Mouse (Mus musculus) heart, postnatal 14 days (tissue): Measurements from ENCODE around the gene Nucks1. TPM values are rescaled to one million over a fixed set of nuclear protein-coding genes. Genes with fewer than 3 reads are reported as not detected.
"Not testable (repeated sequence)": the region's sequence is repeated elsewhere in the genome, so short reads cannot be mapped to it uniquely, and the experiment has no call there.

Experiments used
- DNase-seq, 2 experiments: peaks; one replicate each; pipeline ENCODE4 v3.0.0; 2021 to 2022
- intact Hi-C: fragments of 180-260 bp; cut with DNase I; formaldehyde crosslinking; loops from one replicate; pipeline ENCODE4 v1.15.1; 2025
- long read RNA-seq, 2 experiments: library from polyadenylated mRNA; stranded (forward); transcript quantifications; one replicate each; pipeline ENCODE4 v2.0.0; 2021
- total RNA-seq, 2 experiments: library from RNA; stranded (reverse); gene quantifications; 2 replicates each; pipeline ENCODE4 v1.2.3; 2021

Gene Nucks1
- 10 to 100 TPM; 60.8 to 63.9 TPM for total RNA-seq
- long read RNA-seq, experiment 1, full-length matches to known transcripts: 13 of 19 reads
- long read RNA-seq, experiment 1, partial matches to known transcripts: 1 of 19 reads
- long read RNA-seq, experiment 1, other reads (novel, unspliced or antisense): 5 of 19 reads
- long read RNA-seq, experiment 2, full-length matches to known transcripts: 10 of 11 reads
- long read RNA-seq, experiment 2, partial matches to known transcripts: 0 of 11 reads
- long read RNA-seq, experiment 2, other reads (novel, unspliced or antisense): 1 of 11 reads

GRCm38 (mm10) chr1:131910001-131910648 is at the start of gene Nucks1:
Gene Nucks1 (plus strand): TSS chr1:131910534.
- peak; percentile 98 to 99 for DNase-seq
- intact Hi-C loops: loop anchor here (2.0 kb wide), 1 partner anchor 71 kb away; no protein-coding TSS in a partner anchor

GRCm38 (mm10) chr1:131861811-131862210 is 48.5 kb upstream of the Nucks1 start:
- intact Hi-C loops: no loop called here
- DNase-seq: no peak

GRCm38 (mm10) chr1:131865596-131865995 is 44.7 kb upstream of the Nucks1 start:
- intact Hi-C loops: loop anchor here (5.0 kb wide), 1 partner anchor 38 kb away; the partner anchor contains the start of gene Slc41a1

GRCm38 (mm10) chr1:131866304-131866999 is 43.9 kb upstream of the Nucks1 start:
- intact Hi-C loops: loop anchor here (5.0 kb wide), 1 partner anchor 39 kb away; the partner anchor contains the start of gene Slc41a1
- DNase-seq: no peak

More at GRCm38 (mm10) chr1:131865596-131865995, 44.7 kb upstream of the Nucks1 start:
- no peak for DNase-seq

GRCm38 (mm10) chr1:131867093-131867945 is 43.0 kb upstream of the Nucks1 start, which contains the start of gene Rab29:
Gene Rab29 (plus strand): TSS chr1:131867224.
- intact Hi-C loops: loop anchor here (5.0 kb wide), 1 partner anchor 40 kb away; the partner anchor contains the start of gene Slc41a1
- DNase-seq: peak; percentile 92 to 96

- peak in 1 of 2 experiments; percentile 16 for DNase-seq
- intact Hi-C loops: loop anchor here (5.0 kb wide), 1 partner anchor 41 kb away; the partner anchor contains the start of gene Slc41a1
Observed at GRCm38 (mm10) chr1:131867946-131868290, 42.4 kb upstream of the Nucks1 start.

- intact Hi-C loops: loop anchor here (5.0 kb wide), 1 partner anchor 42 kb away; the partner anchor contains the start of gene Slc41a1
- DNase-seq: no peak
Observed at GRCm38 (mm10) chr1:131869561-131869960, 40.8 kb upstream of the Nucks1 start.

GRCm38 (mm10) chr1:131872856-131873255 is 37.5 kb upstream of the Nucks1 start:
- intact Hi-C loops: no loop called here
- no peak for DNase-seq

- no peak for DNase-seq
- intact Hi-C loops: no loop called here
Observed at GRCm38 (mm10) chr1:131879816-131880215, 30.5 kb upstream of the Nucks1 start.

GRCm38 (mm10) chr1:131882787-131883186 is 27.5 kb upstream of the Nucks1 start:
- peak in 1 of 2 experiments; percentile 3 for DNase-seq
- intact Hi-C loops: no loop called here

GRCm38 (mm10) chr1:131886173-131886572 is 24.2 kb upstream of the Nucks1 start:
- intact Hi-C loops: no loop called here
- no peak for DNase-seq

GRCm38 (mm10) chr1:131886641-131887040 is 23.7 kb upstream of the Nucks1 start:
- intact Hi-C loops: no loop called here
- no peak for DNase-seq

- intact Hi-C loops: no loop called here
- DNase-seq: no peak
Observed at GRCm38 (mm10) chr1:131890043-131890658, 20.2 kb upstream of the Nucks1 start.

GRCm38 (mm10) chr1:131891436-131891835 is 18.9 kb upstream of the Nucks1 start:
- intact Hi-C loops: no loop called here

GRCm38 (mm10) chr1:131902679-131903078 is 7.7 kb upstream of the Nucks1 start:
- no peak for DNase-seq
- intact Hi-C loops: no loop called here

More at GRCm38 (mm10) chr1:131891436-131891835, 18.9 kb upstream of the Nucks1 start:
- DNase-seq: no peak

- no peak for DNase-seq
- intact Hi-C loops: no loop called here
Observed at GRCm38 (mm10) chr1:131903251-131903650, 7.1 kb upstream of the Nucks1 start.

- peak in 1 of 2 experiments; percentile 16 for DNase-seq
- intact Hi-C loops: no loop called here
Observed at GRCm38 (mm10) chr1:131905497-131905896, 4.8 kb upstream of the Nucks1 start.

- intact Hi-C loops: no loop called here
- DNase-seq: no peak
Observed at GRCm38 (mm10) chr1:131908456-131908855, 1.9 kb upstream of the Nucks1 start.

- DNase-seq, intact Hi-C loops: not testable (repeated sequence)
Observed at GRCm38 (mm10) chr1:131909236-131909635, 1.1 kb upstream of the Nucks1 start.
